Mouse (Mus musculus): ENCODE results near the gene Rfx7. TPM values are rescaled to one million over a fixed set of nuclear protein-coding genes. Genes with fewer than 3 reads are reported as not detected.

Gene Rfx7
- polyA plus RNA-seq, 1 experiment from 2014 or later: 22.6 TPM

GRCm38 (mm10) chr9:72512229-72512981 lies 19.6 kb upstream of the Rfx7 start:
- Histone ChIP-seq H3K9ac (ENCODE audit: low read length) (no peak overlapping the region), H3K9me3 (ENCODE audit: control insufficient read depth, low read length) (no peaks in the 10 kb centered on the region), H3K27ac (ENCODE audit: low read depth, low read length) (no peak overlapping the region), H3K4me2 (ENCODE audit: low read depth) (no peak overlapping the region), H3K27me3 (ENCODE audit: control insufficient read depth, insufficient read depth, low read length) (no peaks in the 10 kb centered on the region), H3K36me3 (ENCODE audit: control insufficient read depth, insufficient read depth, low read length) (no peaks in the 10 kb centered on the region), H3K4me3 (ENCODE audit: low read depth, low read length) (no peak overlapping the region), H3K4me1 (ENCODE audit: control insufficient read depth, insufficient read depth, low read length) (no peaks in the 10 kb centered on the region)
- WGBS: 59% methylated on average over 11 of the region's 11 CpGs
- no peak for DNase-seq (ENCODE audit: low spot score)
- no peak for ATAC-seq (ENCODE audit: insufficient read depth, low FRiP score, low TSS enrichment)

GRCm38 (mm10) chr9:72515366-72515765 lies 16.7 kb upstream of the Rfx7 start:
- no peaks in the 10 kb centered on the region for H3K27me3 ChIP-seq (ENCODE audit: control insufficient read depth, insufficient read depth, low read length)
- ATAC-seq (ENCODE audit: insufficient read depth, low FRiP score, low TSS enrichment) (no peak), DNase-seq (ENCODE audit: low spot score) (no peak)
- no peaks in the 10 kb centered on the region for H3K36me3 ChIP-seq (ENCODE audit: control insufficient read depth, insufficient read depth, low read length)
- no peaks in the 10 kb centered on the region for H3K9me3 ChIP-seq (ENCODE audit: control insufficient read depth, low read length)
- H3K9ac ChIP-seq (ENCODE audit: low read length): no peak overlapping the region
- H3K4me3 ChIP-seq (ENCODE audit: low read depth, low read length): no peak overlapping the region
- H3K27ac ChIP-seq (ENCODE audit: low read depth, low read length): no peak overlapping the region
- H3K4me2 ChIP-seq (ENCODE audit: low read depth): no peak overlapping the region
- no peaks in the 10 kb centered on the region for H3K4me1 ChIP-seq (ENCODE audit: control insufficient read depth, insufficient read depth, low read length)

- Histone ChIP-seq H3K4me1 (ENCODE audit: control insufficient read depth, insufficient read depth, low read length) (no peaks in the 10 kb centered on the region), H3K4me3 (ENCODE audit: low read depth, low read length) (no peak overlapping the region), H3K9me3 (ENCODE audit: control insufficient read depth, low read length) (no peaks in the 10 kb centered on the region), H3K27ac (ENCODE audit: low read depth, low read length) (no peak overlapping the region), H3K27me3 (ENCODE audit: control insufficient read depth, insufficient read depth, low read length) (no peaks in the 10 kb centered on the region), H3K9ac (ENCODE audit: low read length) (no peak overlapping the region), H3K36me3 (ENCODE audit: control insufficient read depth, insufficient read depth, low read length) (no peaks in the 10 kb centered on the region), H3K4me2 (ENCODE audit: low read depth) (no peak overlapping the region)
- DNase-seq (ENCODE audit: low spot score) (no peak), ATAC-seq (ENCODE audit: insufficient read depth, low FRiP score, low TSS enrichment) (no peak)
Measured at GRCm38 (mm10) chr9:72519246-72519645, 12.8 kb upstream of the Rfx7 start.

DNA sequence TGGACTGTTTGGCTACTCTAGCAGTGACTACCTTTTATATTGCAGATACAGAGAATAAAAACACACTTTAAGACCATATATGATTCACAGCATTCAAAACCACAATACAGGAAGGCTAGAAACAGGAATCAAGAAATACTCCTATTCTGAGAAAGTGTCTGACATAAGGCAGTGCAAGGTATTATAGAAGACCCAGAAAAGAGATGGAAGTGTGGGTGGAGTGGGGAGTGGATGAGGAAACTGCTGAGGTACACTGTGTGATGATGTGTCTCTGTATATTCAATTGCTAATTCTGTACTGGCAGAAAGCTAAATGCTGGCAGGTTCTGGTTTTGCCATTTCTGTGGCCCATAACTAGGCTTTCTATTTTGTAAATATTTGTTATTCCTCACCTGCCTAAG lies 11.2 kb upstream of the Rfx7 start:
- ATAC-seq (ENCODE audit: insufficient read depth, low FRiP score, low TSS enrichment) (no peak), DNase-seq (ENCODE audit: low spot score) (no peak)
- Histone ChIP-seq H3K27me3 (ENCODE audit: control insufficient read depth, insufficient read depth, low read length) (no peaks in the 10 kb centered on the region), H3K4me2 (ENCODE audit: low read depth) (no peak overlapping the region), H3K9me3 (ENCODE audit: control insufficient read depth, low read length) (no peaks in the 10 kb centered on the region), H3K4me3 (ENCODE audit: low read depth, low read length) (no peak overlapping the region), H3K36me3 (ENCODE audit: control insufficient read depth, insufficient read depth, low read length) (no peaks in the 10 kb centered on the region), H3K4me1 (ENCODE audit: control insufficient read depth, insufficient read depth, low read length) (no peaks in the 10 kb centered on the region), H3K27ac (ENCODE audit: low read depth, low read length) (no peak overlapping the region), H3K9ac (ENCODE audit: low read length) (no peak overlapping the region)

DNA sequence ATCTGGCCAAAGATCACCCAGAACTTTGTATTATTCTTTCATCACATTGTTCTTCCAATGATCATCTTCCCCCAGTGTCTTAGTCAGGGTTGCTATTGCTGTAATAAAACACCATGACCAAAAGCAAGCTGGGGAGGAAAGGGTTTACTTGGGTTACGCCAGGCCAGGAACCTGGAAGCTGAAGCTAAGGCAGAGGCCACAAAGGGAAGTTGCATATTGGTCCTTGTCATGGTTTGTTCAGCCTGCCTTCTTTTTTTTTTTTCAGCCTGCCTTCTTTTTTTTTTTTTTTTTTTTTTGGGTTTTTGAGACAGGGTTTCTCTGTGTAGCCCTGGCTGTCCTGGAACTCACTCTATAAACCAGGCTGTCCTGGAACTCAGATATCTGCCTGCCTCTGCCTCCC lies 5.9 kb upstream of the Rfx7 start:
- Histone ChIP-seq H3K9me3 (ENCODE audit: control insufficient read depth, low read length) (no peaks in the 10 kb centered on the region), H3K4me2 (ENCODE audit: low read depth) (no peak overlapping the region), H3K9ac (ENCODE audit: low read length) (no peak overlapping the region), H3K4me3 (ENCODE audit: low read depth, low read length) (no peak overlapping the region), H3K4me1 (ENCODE audit: control insufficient read depth, insufficient read depth, low read length) (peaks cover 5% of the 10 kb centered on the region), H3K27me3 (ENCODE audit: control insufficient read depth, insufficient read depth, low read length) (no peaks in the 10 kb centered on the region), H3K27ac (ENCODE audit: low read depth, low read length) (no peak overlapping the region), H3K36me3 (ENCODE audit: control insufficient read depth, insufficient read depth, low read length) (no peaks in the 10 kb centered on the region)
- ATAC-seq (ENCODE audit: insufficient read depth, low FRiP score, low TSS enrichment): no peak
- 78% methylated on average over 1 of the region's 1 CpGs for WGBS
- DNase-seq (ENCODE audit: low spot score): no peak

DNA sequence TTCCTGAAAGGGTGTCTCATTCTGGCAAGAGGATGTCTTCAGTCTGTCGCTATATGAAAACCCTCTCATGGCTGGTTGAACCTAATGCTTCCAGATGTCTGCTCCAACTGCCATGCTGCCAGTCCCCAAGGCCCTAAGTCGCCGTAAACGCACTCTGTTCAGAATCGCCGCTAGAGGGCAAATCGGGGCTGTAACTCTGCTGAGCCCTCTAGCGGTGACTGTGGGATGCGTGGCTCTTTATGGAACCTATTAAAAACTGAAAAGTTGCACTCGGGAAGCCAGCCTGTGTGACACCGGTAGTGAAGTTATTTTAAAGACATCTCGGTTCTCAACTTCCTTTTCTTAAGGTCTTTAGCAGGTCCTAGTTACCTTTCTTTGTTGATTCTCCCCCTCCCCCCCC lies 1.8 kb upstream of the Rfx7 start:
- no peak overlapping the region for H3K4me3 ChIP-seq (ENCODE audit: low read depth, low read length)
- no peaks in the 10 kb centered on the region for H3K9me3 ChIP-seq (ENCODE audit: control insufficient read depth, low read length)
- no peaks in the 10 kb centered on the region for H3K36me3 ChIP-seq (ENCODE audit: control insufficient read depth, insufficient read depth, low read length)
- no peak overlapping the region for H3K9ac ChIP-seq (ENCODE audit: low read length)
- peak; percentile 91 for DNase-seq (ENCODE audit: low spot score)
- under 1% methylated on average over 12 of the region's 12 CpGs for WGBS
- no peak for ATAC-seq (ENCODE audit: insufficient read depth, low FRiP score, low TSS enrichment)
- no peak overlapping the region for H3K4me2 ChIP-seq (ENCODE audit: low read depth)
- no peaks in the 10 kb centered on the region for H3K27me3 ChIP-seq (ENCODE audit: control insufficient read depth, insufficient read depth, low read length)
- H3K27ac ChIP-seq (ENCODE audit: low read depth, low read length): no peak overlapping the region
- peaks cover 8% of the 10 kb centered on the region for H3K4me1 ChIP-seq (ENCODE audit: control insufficient read depth, insufficient read depth, low read length)

GRCm38 (mm10) chr9:72530824-72531223 lies 1.2 kb upstream of the Rfx7 start:
- H3K4me3 ChIP-seq (ENCODE audit: low read depth, low read length): peak overlapping the region; percentile 88
- peak overlapping the region; percentile 96 for H3K9ac ChIP-seq (ENCODE audit: low read length)
- WGBS: 35% methylated on average over 4 of the region's 4 CpGs
- H3K27me3 ChIP-seq (ENCODE audit: control insufficient read depth, insufficient read depth, low read length): no peaks in the 10 kb centered on the region
- H3K4me1 ChIP-seq (ENCODE audit: control insufficient read depth, insufficient read depth, low read length): peaks cover 8% of the 10 kb centered on the region
- H3K9me3 ChIP-seq (ENCODE audit: control insufficient read depth, low read length): no peaks in the 10 kb centered on the region
- H3K27ac ChIP-seq (ENCODE audit: low read depth, low read length): peak overlapping the region; percentile 99
- no peak for DNase-seq (ENCODE audit: low spot score)
- H3K36me3 ChIP-seq (ENCODE audit: control insufficient read depth, insufficient read depth, low read length): no peaks in the 10 kb centered on the region
- peak; percentile 14; the same call in 1 of the 2 replicates for ATAC-seq (ENCODE audit: insufficient read depth, low FRiP score, low TSS enrichment)
- H3K4me2 ChIP-seq (ENCODE audit: low read depth): peak overlapping the region; percentile 71

GRCm38 (mm10) chr9:72531291-72531995 lies 597 bp upstream of the Rfx7 start:
- ATAC-seq (ENCODE audit: insufficient read depth, low FRiP score, low TSS enrichment): peak; percentile 91
- peak overlapping the region; percentile 71 for H3K4me2 ChIP-seq (ENCODE audit: low read depth)
- H3K9me3 ChIP-seq (ENCODE audit: control insufficient read depth, low read length): no peaks in the 10 kb centered on the region
- no peaks in the 10 kb centered on the region for H3K36me3 ChIP-seq (ENCODE audit: control insufficient read depth, insufficient read depth, low read length)
- peak overlapping the region; percentile 99 for H3K27ac ChIP-seq (ENCODE audit: low read depth, low read length)
- DNase-seq (ENCODE audit: low spot score): peak; percentile 90
- 2% methylated on average over 35 of the region's 35 CpGs for WGBS
- H3K4me1 ChIP-seq (ENCODE audit: control insufficient read depth, insufficient read depth, low read length): peaks cover 8% of the 10 kb centered on the region
- H3K9ac ChIP-seq (ENCODE audit: low read length): peak overlapping the region; percentile 96
- no peaks in the 10 kb centered on the region for H3K27me3 ChIP-seq (ENCODE audit: control insufficient read depth, insufficient read depth, low read length)
- H3K4me3 ChIP-seq (ENCODE audit: low read depth, low read length): peak overlapping the region; percentile 88

All from neural tube, embryonic 11.5 days (tissue).